Mouse (Mus musculus): Measurements from ENCODE around the gene Cyp19a1. TPM values are rescaled to one million over a fixed set of nuclear protein-coding genes. Genes with fewer than 3 reads are reported as not detected.

Cyp19a1 gene
- not detected for total RNA-seq (2021)

DNA sequence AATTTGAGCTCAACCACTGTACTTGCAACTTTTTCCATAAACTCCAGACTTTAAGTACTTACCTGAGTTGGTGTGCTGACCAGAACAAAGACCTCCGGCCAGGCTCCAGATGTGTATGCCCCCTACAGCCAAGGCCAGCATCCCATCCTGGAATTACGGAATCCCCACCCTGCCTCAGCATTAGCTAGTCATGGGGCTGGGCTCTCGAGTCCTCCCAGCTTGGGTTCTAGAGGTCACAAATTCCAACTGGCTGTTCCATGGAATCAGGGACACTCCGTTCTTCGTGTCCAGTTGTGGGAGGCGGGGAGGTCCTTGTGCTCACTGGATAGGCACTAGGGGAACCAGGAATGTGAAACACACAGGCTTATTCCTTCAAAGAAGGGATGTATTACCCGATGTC, at the start of gene Cyp19a1:
TSS of gene Cyp19a1 (minus strand) at position 101 of the 400 bp plus-strand sequence.
- intact Hi-C loops (cut with DNase I): no loop called here

DNA sequence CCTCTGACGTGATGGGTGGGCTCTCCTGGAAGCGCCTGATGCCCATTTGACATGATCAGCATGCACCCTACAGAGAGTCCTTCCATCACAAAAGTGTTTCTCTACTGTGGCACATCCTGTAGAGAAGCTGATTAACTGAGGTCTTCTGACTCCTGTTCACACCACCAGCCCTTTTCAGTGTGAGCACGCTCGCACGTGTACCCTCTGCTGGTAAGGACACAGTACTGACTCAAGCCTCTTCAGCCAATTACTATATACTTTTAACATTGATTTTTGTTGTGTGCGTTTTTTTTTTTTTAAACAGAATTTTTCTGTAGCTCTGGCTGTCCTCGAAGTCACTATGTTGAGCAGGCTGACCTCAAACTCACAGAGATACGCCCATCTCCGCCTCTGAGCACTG, 48.5 kb upstream of the Cyp19a1 start:
- no peak for DNase-seq (ENCODE audit: low spot score)

More for the DNA sequence above, at the start of gene Cyp19a1:
- DNase-seq (ENCODE audit: low spot score): no peak

GRCm38 (mm10) chr9:54308751-54309358, 40.9 kb upstream of the Cyp19a1 start:
- intact Hi-C loops (cut with DNase I): no loop called here
- no peak for DNase-seq (ENCODE audit: low spot score)

More for the DNA sequence above, 48.5 kb upstream of the Cyp19a1 start:
- intact Hi-C loops (cut with DNase I): no loop called here

- no peak for DNase-seq (ENCODE audit: low spot score)
- intact Hi-C loops (cut with DNase I): no loop called here
Measured at GRCm38 (mm10) chr9:54308209-54308608, 40.3 kb upstream of the Cyp19a1 start.

DNA sequence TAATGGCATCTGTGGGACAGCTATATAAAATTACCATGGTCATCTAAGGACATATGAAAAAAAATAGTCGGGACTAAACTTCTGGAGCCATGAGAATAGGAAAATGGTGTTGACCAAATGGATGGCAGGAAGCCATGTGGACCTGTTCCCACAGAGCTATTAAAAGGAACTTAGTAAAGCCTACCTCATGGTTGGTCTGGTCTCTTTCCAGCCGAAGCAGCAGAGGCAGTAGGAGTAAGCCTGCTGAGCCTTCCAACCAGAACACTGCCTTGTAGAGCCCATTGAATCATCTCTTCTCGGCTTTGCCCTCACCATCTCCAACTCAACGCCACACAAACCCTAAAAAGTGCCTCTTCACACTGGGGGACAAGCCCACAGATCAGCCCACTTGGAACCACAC, 33.3 kb upstream of the Cyp19a1 start:
- DNase-seq (ENCODE audit: low spot score): peak; percentile 3
- intact Hi-C loops (cut with DNase I): no loop called here

- intact Hi-C loops (cut with DNase I): no loop called here
- no peak for DNase-seq (ENCODE audit: low spot score)
Measured at GRCm38 (mm10) chr9:54299792-54300191, 31.9 kb upstream of the Cyp19a1 start.

GRCm38 (mm10) chr9:54299389-54299788, 31.5 kb upstream of the Cyp19a1 start:
- no peak for DNase-seq (ENCODE audit: low spot score)
- intact Hi-C loops (cut with DNase I): no loop called here

GRCm38 (mm10) chr9:54287804-54288203, 19.9 kb upstream of the Cyp19a1 start:
- intact Hi-C loops (cut with DNase I): no loop called here
- no peak for DNase-seq (ENCODE audit: low spot score)

DNA sequence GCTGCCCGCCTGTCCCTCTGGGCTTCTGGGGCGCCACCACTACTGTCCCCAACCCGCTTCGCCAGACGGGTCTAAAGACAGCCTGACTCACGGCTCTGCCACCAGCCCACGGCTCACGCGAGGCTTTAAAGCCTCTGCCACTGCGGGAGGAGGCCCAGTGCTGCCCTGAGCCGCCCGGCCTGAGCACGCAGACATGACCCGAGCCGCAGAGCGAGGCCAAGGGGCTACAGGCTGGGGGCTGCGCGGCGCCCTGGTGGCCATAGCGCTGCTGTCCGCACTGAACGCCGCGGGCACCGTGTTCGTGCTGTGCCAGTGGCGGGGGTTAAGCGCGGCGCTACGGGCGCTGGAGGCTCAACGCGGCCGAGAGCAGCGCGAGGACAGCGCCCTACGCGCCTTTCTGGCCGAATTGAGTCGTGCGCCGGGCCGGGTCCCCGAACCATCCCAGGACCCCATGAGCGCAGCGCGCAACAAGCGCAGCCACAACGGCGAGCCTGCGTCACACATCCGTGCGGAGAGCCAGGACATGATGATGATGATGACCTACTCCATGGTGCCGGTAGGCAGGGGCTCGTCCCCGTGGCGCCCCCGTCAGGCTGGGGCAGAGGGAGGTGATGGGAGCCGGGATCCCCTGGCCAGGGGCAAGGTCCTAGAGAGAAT, 18.5 kb upstream of the Cyp19a1 start, which contains the start of gene Gldn:
TSS of gene Gldn (plus strand) at position 156 of the 657 bp plus-strand sequence.
- no peak for DNase-seq (ENCODE audit: low spot score)
- intact Hi-C loops (cut with DNase I): no loop called here

DNA sequence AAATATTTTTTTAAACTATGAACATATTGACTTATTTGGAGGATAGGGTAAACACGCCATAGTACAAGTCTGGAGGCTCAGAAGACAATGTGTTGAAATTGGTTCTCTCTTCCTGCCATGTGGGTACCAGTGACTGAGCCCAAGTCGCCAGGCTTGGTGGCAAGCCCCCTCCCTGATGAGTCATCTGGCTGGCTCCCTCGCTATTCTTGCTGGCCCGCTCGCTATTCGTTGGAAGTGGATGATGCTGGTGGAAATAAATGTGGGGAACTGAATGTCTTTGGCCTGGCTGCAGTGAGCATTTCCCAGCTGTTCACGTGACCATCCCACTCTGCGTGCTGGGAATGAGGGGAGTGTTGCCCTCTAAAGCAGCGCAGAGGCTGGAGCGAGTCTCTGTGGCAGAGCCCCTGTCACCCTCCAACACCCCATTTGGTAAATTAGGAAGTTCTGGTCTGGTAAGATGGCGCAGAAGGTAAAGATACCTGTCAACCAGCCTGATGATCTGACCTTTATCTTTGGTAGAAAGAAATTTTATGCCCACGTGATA, 11.2 kb upstream of the Cyp19a1 start:
- no peak for DNase-seq (ENCODE audit: low spot score)
- intact Hi-C loops (cut with DNase I): no loop called here

DNA sequence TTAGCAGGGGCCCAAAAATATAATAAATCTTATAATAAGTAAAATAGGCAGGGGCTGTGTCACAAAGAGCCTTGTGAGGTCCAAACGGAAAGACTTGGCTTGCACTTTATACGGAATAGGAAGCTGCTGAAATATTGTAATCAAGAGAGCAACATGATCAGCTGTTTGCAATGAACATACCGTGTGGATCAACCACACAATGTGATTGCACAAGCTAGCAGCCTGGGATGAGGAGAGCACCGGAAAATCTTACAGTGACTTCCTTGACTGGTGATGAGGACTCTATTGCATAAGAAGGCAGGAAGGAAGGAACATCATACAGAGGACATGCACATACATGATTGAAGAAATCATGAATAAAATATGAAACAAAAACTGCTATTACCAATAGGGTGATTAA, 7.4 kb upstream of the Cyp19a1 start:
- no peak for DNase-seq (ENCODE audit: low spot score)
- intact Hi-C loops (cut with DNase I): no loop called here

DNA sequence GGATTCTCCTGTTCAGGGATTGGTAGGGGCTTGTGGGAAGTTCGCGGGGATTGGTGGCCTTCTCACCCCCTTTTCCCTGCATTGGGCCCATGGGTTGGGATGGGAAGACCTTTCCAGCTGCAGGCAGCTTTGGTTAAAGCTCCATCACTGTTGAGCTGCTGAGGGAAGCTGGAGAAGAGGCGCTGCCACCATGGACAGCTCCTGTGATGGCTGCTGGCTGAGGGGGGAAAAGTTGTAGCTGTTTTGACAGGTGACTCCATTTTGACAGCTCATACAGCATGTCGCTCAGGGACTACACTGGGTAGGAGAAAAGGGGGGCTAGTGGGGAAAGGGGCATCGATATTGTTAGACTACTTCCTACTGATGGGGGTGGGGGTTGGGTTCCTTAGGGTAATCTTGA, 3.0 kb upstream of the Cyp19a1 start:
- DNase-seq (ENCODE audit: low spot score): no peak
- intact Hi-C loops (cut with DNase I): no loop called here

DNA sequence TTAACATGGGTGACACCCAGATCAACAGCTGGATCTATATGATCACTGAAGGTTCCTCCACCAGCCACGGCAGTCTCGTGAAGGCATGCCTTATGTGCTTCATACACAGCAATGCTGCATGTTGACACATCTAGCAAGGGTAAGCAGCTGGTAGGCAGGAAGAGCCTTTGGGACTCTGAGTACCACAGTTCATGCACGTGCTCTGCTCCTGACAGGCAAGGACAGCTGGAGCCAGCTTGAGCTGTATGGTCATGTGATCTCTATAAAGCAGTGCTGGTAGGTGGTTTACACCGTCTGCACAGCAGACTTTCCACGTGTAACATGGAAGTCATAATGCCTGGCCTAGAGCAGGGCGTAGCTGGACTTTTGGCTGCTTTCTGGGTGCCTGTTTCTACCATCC, 2.1 kb upstream of the Cyp19a1 start:
- intact Hi-C loops (cut with DNase I): no loop called here
- no peak for DNase-seq (ENCODE audit: low spot score)

- no peak for DNase-seq (ENCODE audit: low spot score)
- intact Hi-C loops (cut with DNase I): no loop called here
Measured at GRCm38 (mm10) chr9:54264754-54265153, 3.2 kb downstream of the Cyp19a1 start.

DNA sequence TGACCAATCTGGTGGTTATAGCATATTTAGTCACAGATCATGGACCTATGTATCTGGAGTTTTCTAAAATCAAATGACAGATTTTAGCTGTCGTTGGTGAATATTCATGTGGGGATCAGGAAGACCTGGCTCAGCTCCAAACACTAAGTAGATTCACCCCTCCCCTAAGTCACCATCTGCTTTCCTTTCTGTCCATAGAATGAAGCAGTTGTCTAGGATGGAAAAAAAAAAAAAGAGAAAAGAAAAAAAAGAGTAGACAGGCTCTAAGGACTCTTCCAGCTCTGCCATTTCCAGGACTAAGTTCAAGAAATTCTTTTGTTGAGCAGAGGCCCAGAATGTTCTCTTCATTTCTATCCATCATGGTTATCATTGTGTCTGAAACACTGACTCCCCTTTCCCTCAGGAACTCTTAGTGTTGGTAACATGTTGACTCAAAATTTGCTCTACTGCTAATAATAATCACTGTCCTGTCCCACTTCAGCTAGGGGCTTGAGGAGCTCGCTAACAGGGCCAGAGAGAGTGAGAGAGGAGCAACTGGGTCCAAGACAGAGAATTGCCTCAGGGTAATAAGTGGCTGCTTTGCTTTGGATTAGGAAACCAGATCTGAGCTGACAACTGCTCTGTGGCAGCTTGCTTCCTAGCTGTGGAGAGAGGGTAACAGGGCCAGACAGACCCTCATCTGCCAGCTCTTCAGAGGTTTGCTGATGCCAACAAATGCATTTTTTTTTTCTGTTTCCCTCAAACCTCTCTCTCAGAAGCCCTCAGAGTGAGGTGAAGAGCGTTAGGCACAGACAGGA, 22.8 kb downstream of the Cyp19a1 start:
- no peak for DNase-seq (ENCODE audit: low spot score)
- intact Hi-C loops (cut with DNase I): no loop called here

DNA sequence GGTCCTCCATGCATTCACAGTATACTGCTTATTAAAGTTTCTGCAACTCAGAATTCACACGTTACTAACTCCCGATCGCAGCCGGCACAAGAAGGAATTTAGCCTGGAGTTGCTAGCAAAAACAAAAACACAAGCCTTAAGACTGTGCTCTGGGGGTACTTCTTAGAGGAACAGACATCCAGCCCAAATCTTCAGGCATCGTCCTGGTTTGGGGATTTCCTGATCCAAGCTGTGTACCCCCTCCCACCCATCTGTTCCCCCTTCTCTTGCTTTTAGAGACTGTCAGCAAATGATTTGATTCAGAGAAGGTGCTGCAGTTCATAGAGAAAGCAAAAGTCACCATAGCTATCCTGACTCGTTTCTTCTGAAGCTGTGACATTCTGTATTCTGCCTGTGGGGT, 40.3 kb downstream of the Cyp19a1 start:
- DNase-seq (ENCODE audit: low spot score): no peak
- intact Hi-C loops (cut with DNase I): no loop called here

DNA sequence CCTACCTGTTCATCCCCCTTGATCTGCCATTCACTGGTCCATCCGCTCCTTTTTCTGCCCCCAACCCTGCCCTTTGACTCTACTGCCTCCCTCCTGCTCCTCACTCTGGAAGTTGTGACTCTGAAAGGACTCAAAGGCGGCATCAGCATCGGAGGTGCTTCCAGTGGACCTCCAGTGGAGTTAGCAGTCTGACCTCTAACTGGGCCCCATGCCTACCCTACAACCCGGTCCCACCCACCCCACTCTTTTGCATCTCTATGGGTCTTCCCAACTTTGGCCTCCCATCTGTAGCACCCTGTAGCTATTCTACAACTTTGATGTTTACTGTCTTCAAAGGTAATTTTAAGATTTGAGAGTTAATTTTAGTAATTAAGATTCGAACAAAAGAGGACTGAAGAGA, 51.4 kb downstream of the Cyp19a1 start:
- intact Hi-C loops (cut with DNase I): no loop called here
- no peak for DNase-seq (ENCODE audit: low spot score)

DNA sequence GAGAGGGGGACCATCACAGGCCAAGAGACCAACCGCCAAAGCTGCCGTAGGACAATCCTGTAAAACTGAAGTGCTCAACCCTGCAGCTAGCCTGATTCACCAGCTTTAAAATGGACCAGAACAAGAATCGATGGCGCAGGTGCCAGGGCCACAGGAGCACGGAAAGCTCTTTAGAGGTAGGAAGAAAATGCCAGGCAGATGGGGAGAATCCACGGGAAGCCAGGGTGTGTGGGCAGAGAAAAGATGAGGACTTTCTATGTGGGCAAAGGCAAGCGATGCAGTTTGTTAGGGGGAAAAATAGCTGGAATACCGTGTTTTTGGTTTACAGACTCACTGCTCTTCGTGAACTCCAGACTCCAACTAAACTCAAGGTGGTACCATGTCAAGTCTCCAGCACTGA, 53.0 kb downstream of the Cyp19a1 start:
- intact Hi-C loops (cut with DNase I): no loop called here
- no peak for DNase-seq (ENCODE audit: low spot score)

DNA sequence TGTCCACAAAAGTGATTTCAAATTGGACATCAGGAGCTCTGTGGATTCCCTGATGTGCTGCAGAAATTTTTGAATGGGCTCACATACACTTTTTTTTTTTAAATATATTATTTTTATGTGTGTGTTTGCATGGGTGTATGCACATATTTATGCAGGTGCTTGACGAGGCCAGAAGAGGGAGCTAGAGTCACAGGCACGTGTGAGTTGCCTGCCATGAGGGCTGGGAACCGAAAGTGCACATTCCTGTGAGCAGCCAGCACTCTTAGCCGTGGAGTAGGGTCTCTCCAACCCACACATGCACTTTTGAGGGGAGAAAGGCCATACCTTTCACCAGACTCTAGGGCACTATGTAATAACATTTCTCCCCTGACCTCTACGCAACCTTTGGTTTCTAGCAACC, 73.1 kb downstream of the Cyp19a1 start:
- intact Hi-C loops (cut with DNase I): no loop called here
- no peak for DNase-seq (ENCODE audit: low spot score)

- intact Hi-C loops (cut with DNase I): no loop called here
- no peak for DNase-seq (ENCODE audit: low spot score)
Measured at GRCm38 (mm10) chr9:54191435-54191834, 76.5 kb downstream of the Cyp19a1 start.

DNA sequence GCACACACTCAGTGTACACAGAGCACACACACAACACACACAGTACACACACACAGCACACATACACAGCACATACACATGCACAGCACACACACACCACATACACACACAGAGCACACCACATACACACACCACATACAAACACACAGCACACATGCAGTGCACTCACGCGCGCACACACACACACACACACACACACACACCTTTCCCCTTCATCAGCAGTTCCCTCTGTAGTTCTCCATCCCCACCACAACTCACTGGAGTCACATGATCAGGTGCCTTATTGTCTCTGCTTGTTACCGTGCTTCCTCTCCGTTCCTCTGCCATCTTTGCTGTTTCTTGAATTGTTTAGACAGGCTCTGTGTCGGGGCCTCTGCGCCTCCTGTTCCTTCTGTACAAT, 85.4 kb downstream of the Cyp19a1 start:
- intact Hi-C loops (cut with DNase I): loop anchor here (5.0 kb wide), 2 partner anchors 140 to 155 kb away; no protein-coding TSS in a partner anchor
- no peak for DNase-seq (ENCODE audit: low spot score)
